Mouse (Mus musculus): ENCODE results near the gene Daam2. TPM values are rescaled to one million over a fixed set of nuclear protein-coding genes. Genes with fewer than 3 reads are reported as not detected.

The Daam2 gene
- polyA plus RNA-seq, 1 experiment from 2014 or later, result 6.7 TPM

DNA sequence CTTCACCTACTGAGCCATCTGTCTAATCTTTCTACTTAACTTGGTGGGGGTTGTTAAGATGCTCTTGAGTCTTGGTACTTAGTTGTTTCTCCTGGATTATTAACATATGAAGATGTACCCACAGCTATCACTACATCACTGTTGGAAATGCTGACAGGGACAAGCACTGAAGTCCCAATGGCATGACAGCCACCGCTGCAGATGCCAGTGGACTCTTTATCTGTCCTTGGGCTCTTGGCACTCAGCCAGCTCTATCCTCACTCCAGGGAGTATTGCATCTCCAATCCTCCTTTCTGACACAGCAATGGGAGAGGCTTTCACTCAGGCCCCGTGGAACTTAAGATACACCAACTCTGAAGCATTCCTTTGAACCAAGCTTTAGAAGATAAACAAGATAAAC is 63.9 kb downstream of the Daam2 start:
- H3K9ac ChIP-seq (replicated peaks; ENCODE audit: low read length), result no peak overlapping the region
- no peaks in the 10 kb centered on the region for H3K4me1 ChIP-seq (ENCODE audit: insufficient read depth, low read length)
- H3K9me3 ChIP-seq (ENCODE audit: low read length), result no peaks in the 10 kb centered on the region
- H3K27ac ChIP-seq (ENCODE audit: low read length), result no peak overlapping the region
- H3K4me3 ChIP-seq (ENCODE audit: low read length), result no peak overlapping the region
- H3K4me2 ChIP-seq (replicated peaks; ENCODE audit: low read depth, low read length), result no peak overlapping the region
- H3K27me3 ChIP-seq (ENCODE audit: insufficient read depth, low read length), result no peaks in the 10 kb centered on the region
- WGBS, result 61% methylated on average over 2 of the region's 2 CpGs
- H3K36me3 ChIP-seq (ENCODE audit: insufficient read depth, low read length), result peaks cover 2% of the 10 kb centered on the region; the same call in 1 of the 2 replicates
- ATAC-seq (ENCODE audit: low FRiP score, low TSS enrichment), result no peak

DNA sequence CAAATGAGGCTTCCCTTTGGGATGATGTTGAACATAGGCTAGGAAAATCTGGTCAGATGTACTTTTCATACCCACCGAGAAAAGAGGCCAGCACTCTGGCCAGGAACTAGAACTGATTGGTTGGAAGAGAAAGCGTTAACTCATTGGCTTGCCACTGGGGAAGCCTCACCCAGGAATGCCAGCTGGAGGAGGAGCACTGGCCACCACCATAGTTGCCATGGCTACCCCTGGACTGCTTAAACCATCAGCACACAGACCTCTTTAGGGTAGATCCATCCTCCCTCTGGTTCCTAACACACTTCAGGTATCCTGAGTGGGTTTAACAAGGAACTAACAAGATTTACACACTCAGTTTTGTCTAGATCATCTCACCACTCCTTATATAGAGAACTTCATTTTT is 64.5 kb downstream of the Daam2 start:
- Histone ChIP-seq H3K9ac (replicated peaks; ENCODE audit: low read length) (no peak overlapping the region), H3K36me3 (ENCODE audit: insufficient read depth, low read length) (peaks cover 4% of the 10 kb centered on the region; the same call in 1 of the 2 replicates), H3K4me2 (replicated peaks; ENCODE audit: low read depth, low read length) (no peak overlapping the region), H3K27me3 (ENCODE audit: insufficient read depth, low read length) (no peaks in the 10 kb centered on the region), H3K4me1 (ENCODE audit: insufficient read depth, low read length) (no peaks in the 10 kb centered on the region), H3K9me3 (ENCODE audit: low read length) (no peaks in the 10 kb centered on the region), H3K4me3 (ENCODE audit: low read length) (no peak overlapping the region), H3K27ac (ENCODE audit: low read length) (no peak overlapping the region)
- 96% methylated on average over 2 of the region's 2 CpGs for WGBS
- ATAC-seq (ENCODE audit: low FRiP score, low TSS enrichment), result no peak

- no peaks in the 10 kb centered on the region for H3K9me3 ChIP-seq (ENCODE audit: low read length)
- peaks cover 12% of the 10 kb centered on the region; the same call in 1 of the 2 replicates for H3K36me3 ChIP-seq (ENCODE audit: insufficient read depth, low read length)
- H3K27me3 ChIP-seq (ENCODE audit: insufficient read depth, low read length), result no peaks in the 10 kb centered on the region
- no peaks in the 10 kb centered on the region for H3K4me1 ChIP-seq (ENCODE audit: insufficient read depth, low read length)
- H3K4me3 ChIP-seq (ENCODE audit: low read length), result no peak overlapping the region
- 59% methylated on average over 3 of the region's 3 CpGs for WGBS
- H3K9ac ChIP-seq (replicated peaks; ENCODE audit: low read length), result no peak overlapping the region
- ATAC-seq (ENCODE audit: low FRiP score, low TSS enrichment), result no peak
- no peak overlapping the region for H3K4me2 ChIP-seq (replicated peaks; ENCODE audit: low read depth, low read length)
- no peak overlapping the region for H3K27ac ChIP-seq (ENCODE audit: low read length)
Measured at GRCm38 (mm10) chr17:49498169-49498568, 66.0 kb downstream of the Daam2 start.

DNA sequence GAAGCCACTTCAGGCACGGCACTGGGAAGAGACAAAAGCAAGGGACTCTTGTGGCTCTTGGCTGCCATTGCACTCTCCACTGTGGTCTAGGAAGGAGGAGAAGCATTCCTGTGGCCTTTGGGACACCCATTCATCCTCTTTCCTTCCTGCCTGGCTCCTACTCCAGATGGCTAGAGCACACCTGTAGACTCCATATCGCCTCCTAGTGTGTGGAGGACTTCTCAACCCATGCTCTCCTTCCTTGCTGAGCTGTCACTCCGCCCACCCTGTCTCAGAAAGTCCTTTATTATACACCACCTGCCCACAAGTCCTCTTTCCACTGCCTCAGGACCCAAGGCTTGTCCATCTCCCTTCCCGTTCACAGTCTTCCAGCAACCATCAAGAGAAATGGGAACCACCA is 70.9 kb downstream of the Daam2 start:
- H3K36me3 ChIP-seq (ENCODE audit: insufficient read depth, low read length), result peaks cover 16% of the 10 kb centered on the region; the same call in 1 of the 2 replicates
- no peak for ATAC-seq (ENCODE audit: low FRiP score, low TSS enrichment)
- H3K4me3 ChIP-seq (ENCODE audit: low read length), result no peak overlapping the region
- no peaks in the 10 kb centered on the region for H3K4me1 ChIP-seq (ENCODE audit: insufficient read depth, low read length)
- no peak overlapping the region for H3K27ac ChIP-seq (ENCODE audit: low read length)
- no peaks in the 10 kb centered on the region for H3K27me3 ChIP-seq (ENCODE audit: insufficient read depth, low read length)
- no peak overlapping the region for H3K9ac ChIP-seq (replicated peaks; ENCODE audit: low read length)
- 97% methylated on average over 4 of the region's 4 CpGs for WGBS
- no peak overlapping the region for H3K4me2 ChIP-seq (replicated peaks; ENCODE audit: low read depth, low read length)
- H3K9me3 ChIP-seq (ENCODE audit: low read length), result no peaks in the 10 kb centered on the region

DNA sequence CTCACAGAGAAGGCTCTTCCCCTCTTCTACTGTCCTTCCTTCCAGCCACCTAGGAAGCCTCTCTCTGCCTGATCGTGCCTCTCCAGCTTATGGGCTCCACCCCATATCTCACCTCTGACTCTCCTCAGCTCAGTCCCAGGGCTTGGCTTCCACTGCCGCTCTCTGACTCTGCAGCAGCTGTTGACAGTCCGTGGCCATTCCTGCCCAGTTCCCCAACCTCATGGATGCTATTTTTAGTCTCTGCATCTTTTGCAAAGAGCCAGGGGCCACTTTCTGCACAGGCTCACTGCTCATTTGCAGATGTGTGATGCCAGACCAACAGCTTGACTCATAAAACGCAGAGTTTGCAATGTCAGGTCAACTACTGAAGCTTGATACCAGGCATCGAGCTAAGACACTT is 75.0 kb downstream of the Daam2 start:
- Histone ChIP-seq H3K4me3 (ENCODE audit: low read length) (no peak overlapping the region), H3K27ac (ENCODE audit: low read length) (no peak overlapping the region), H3K9me3 (ENCODE audit: low read length) (no peaks in the 10 kb centered on the region), H3K4me2 (replicated peaks; ENCODE audit: low read depth, low read length) (no peak overlapping the region), H3K4me1 (ENCODE audit: insufficient read depth, low read length) (no peaks in the 10 kb centered on the region), H3K9ac (replicated peaks; ENCODE audit: low read length) (no peak overlapping the region), H3K36me3 (ENCODE audit: insufficient read depth, low read length) (peaks cover 13% of the 10 kb centered on the region; the same call in 1 of the 2 replicates), H3K27me3 (ENCODE audit: insufficient read depth, low read length) (no peaks in the 10 kb centered on the region)
- no peak for ATAC-seq (ENCODE audit: low FRiP score, low TSS enrichment)
- WGBS, result 59% methylated on average over 5 of the region's 5 CpGs

DNA sequence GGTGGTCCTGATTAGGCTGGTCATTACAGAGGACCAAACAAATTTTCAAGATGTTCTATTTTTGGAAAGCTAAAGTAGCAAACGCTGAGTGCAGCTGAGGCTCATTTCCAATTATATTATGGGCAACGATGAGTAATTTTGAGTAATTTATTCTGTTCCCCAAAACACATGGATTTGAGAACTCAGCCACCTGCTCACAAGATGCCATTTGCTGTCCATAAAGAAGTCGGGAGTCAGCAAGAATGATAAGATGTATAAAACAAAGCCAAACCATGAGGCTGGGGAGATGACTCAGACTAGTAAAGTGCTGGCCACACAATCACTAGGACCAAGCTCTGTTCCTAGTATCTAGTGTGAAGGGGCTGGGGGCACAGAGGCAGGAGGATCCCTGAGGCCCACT is 79.7 kb downstream of the Daam2 start:
- Histone ChIP-seq H3K36me3 (ENCODE audit: insufficient read depth, low read length) (peaks cover 7% of the 10 kb centered on the region; the same call in 1 of the 2 replicates), H3K27ac (ENCODE audit: low read length) (no peak overlapping the region), H3K4me2 (replicated peaks; ENCODE audit: low read depth, low read length) (no peak overlapping the region), H3K4me1 (ENCODE audit: insufficient read depth, low read length) (0 out of 2 replicates have a peak, but pooled peaks cover 6% of the 10 kb centered on the region), H3K27me3 (ENCODE audit: insufficient read depth, low read length) (no peaks in the 10 kb centered on the region), H3K9ac (replicated peaks; ENCODE audit: low read length) (no peak overlapping the region), H3K9me3 (ENCODE audit: low read length) (no peaks in the 10 kb centered on the region), H3K4me3 (ENCODE audit: low read length) (no peak overlapping the region)
- ATAC-seq (ENCODE audit: low FRiP score, low TSS enrichment), result no peak
- WGBS, result 84% methylated on average over 3 of the region's 3 CpGs

- 31% methylated on average over 3 of the region's 3 CpGs for WGBS
- Histone ChIP-seq H3K9me3 (ENCODE audit: low read length) (no peaks in the 10 kb centered on the region), H3K27ac (ENCODE audit: low read length) (no peak overlapping the region; the same call in 1 of the 2 replicates), H3K36me3 (ENCODE audit: insufficient read depth, low read length) (peaks cover 7% of the 10 kb centered on the region; the same call in 1 of the 2 replicates), H3K27me3 (ENCODE audit: insufficient read depth, low read length) (no peaks in the 10 kb centered on the region), H3K9ac (replicated peaks; ENCODE audit: low read length) (no peak overlapping the region), H3K4me2 (replicated peaks; ENCODE audit: low read depth, low read length) (no peak overlapping the region), H3K4me3 (ENCODE audit: low read length) (no peak overlapping the region), H3K4me1 (ENCODE audit: insufficient read depth, low read length) (peaks cover 11% of the 10 kb centered on the region; the same call in 1 of the 2 replicates)
- ATAC-seq (ENCODE audit: low FRiP score, low TSS enrichment), result no peak
Measured at GRCm38 (mm10) chr17:49481876-49482275, 82.3 kb downstream of the Daam2 start.

DNA sequence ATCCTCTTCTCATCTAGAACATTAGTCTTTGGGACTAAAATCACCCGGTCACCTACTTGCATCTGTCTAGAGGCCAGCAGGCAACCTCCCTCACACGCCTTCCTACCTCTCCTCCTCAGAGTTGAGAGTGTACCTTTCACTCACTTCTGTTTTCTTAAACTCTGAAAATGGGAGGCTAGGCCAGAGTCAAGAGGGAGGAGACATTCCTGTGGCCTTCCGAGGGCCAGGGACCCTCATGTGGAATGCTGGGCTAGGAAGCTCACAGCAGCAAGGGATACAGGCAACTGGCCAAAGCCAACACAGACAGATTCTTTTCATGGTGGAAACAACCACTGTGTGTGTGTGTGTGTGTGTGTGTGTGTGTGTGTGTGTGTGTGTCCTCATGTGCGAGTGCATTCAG is 86.8 kb downstream of the Daam2 start:
- peaks cover 12% of the 10 kb centered on the region; the same call in 1 of the 2 replicates for H3K4me1 ChIP-seq (ENCODE audit: insufficient read depth, low read length)
- H3K36me3 ChIP-seq (ENCODE audit: insufficient read depth, low read length), result 0 out of 2 replicates have a peak, but pooled peaks cover 3% of the 10 kb centered on the region
- 45% methylated on average over 4 of the region's 4 CpGs for WGBS
- H3K9me3 ChIP-seq (ENCODE audit: low read length), result no peaks in the 10 kb centered on the region
- H3K27me3 ChIP-seq (ENCODE audit: insufficient read depth, low read length), result no peaks in the 10 kb centered on the region
- no peak overlapping the region for H3K4me2 ChIP-seq (replicated peaks; ENCODE audit: low read depth, low read length)
- peak overlapping the region; percentile 80 for H3K27ac ChIP-seq (ENCODE audit: low read length)
- peak; percentile 74 for ATAC-seq (ENCODE audit: low FRiP score, low TSS enrichment)
- H3K9ac ChIP-seq (replicated peaks; ENCODE audit: low read length), result no peak overlapping the region
- H3K4me3 ChIP-seq (ENCODE audit: low read length), result no peak overlapping the region

- no peak for ATAC-seq (ENCODE audit: low FRiP score, low TSS enrichment)
Measured at GRCm38 (mm10) chr17:49475174-49475573, 89.0 kb downstream of the Daam2 start.

DNA sequence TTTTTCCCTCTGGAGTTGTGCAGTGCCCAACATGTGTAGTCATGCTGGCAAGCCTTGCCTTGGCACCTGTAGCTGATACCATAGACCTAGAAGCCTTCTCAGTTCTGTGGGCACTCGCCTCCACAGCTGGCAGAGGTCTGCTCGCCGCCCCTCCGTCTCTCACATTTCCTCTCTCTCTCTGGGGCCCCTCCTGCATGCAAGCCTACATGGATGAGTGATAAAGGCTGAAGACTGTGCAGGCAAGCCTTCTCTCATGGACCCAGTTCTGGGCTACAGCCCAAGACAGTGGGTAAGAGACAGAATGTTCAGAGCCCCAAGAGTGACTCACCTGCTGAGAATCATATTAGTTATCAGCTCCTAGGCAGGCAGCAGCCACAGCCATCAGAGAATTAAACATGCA is 90.1 kb downstream of the Daam2 start:
- ATAC-seq (ENCODE audit: low FRiP score, low TSS enrichment), result no peak
- no peaks in the 10 kb centered on the region for H3K27me3 ChIP-seq (ENCODE audit: insufficient read depth, low read length)
- 67% methylated on average over 4 of the region's 4 CpGs for WGBS
- no peak overlapping the region for H3K27ac ChIP-seq (ENCODE audit: low read length)
- no peak overlapping the region for H3K4me3 ChIP-seq (ENCODE audit: low read length)
- H3K9ac ChIP-seq (replicated peaks; ENCODE audit: low read length), result no peak overlapping the region
- peaks cover 8% of the 10 kb centered on the region; the same call in 1 of the 2 replicates for H3K4me1 ChIP-seq (ENCODE audit: insufficient read depth, low read length)
- no peaks in the 10 kb centered on the region for H3K9me3 ChIP-seq (ENCODE audit: low read length)
- H3K4me2 ChIP-seq (replicated peaks; ENCODE audit: low read depth, low read length), result no peak overlapping the region
- H3K36me3 ChIP-seq (ENCODE audit: insufficient read depth, low read length), result peaks cover 6% of the 10 kb centered on the region; the same call in 1 of the 2 replicates

More at GRCm38 (mm10) chr17:49475174-49475573, 89.0 kb downstream of the Daam2 start:
- Histone ChIP-seq H3K9me3 (ENCODE audit: low read length) (no peaks in the 10 kb centered on the region), H3K9ac (replicated peaks; ENCODE audit: low read length) (no peak overlapping the region), H3K27me3 (ENCODE audit: insufficient read depth, low read length) (no peaks in the 10 kb centered on the region), H3K36me3 (ENCODE audit: insufficient read depth, low read length) (peaks cover 9% of the 10 kb centered on the region; the same call in 1 of the 2 replicates), H3K27ac (ENCODE audit: low read length) (no peak overlapping the region), H3K4me2 (replicated peaks; ENCODE audit: low read depth, low read length) (no peak overlapping the region), H3K4me1 (ENCODE audit: insufficient read depth, low read length) (peaks cover 8% of the 10 kb centered on the region; the same call in 1 of the 2 replicates), H3K4me3 (ENCODE audit: low read length) (no peak overlapping the region)
- WGBS, result 71% methylated on average over 1 of the region's 1 CpGs

Data from kidney, embryonic 16.5 days (tissue).